Comparison of ENCODE assay signal across 12 mouse cellular contexts in genomic region chr12:101875107-101875506, GRCm38 (mm10). TPM values are rescaled to one million over a fixed set of nuclear protein-coding genes. Genes with fewer than 3 reads are reported as not detected.
DNase-seq lines count a peak whose midpoint lies in the region; ATAC-seq and TF ChIP-seq lines count a peak whose summit lies in the region.
"Had no signal": no experiment of that assay in that cellular context is flagged by ENCODE, and none has a peak within 500 bp of the region (broad histone marks: within the 10 kb centered on the region; RNA-seq: fewer than 3 reads in every experiment).

No protein-coding gene starts in this region.

- ATAC-seq in hindbrain, embryonic 14.5 days (ENCODE audit: low FRiP score): no peak
- ATAC-seq in hindbrain, embryonic 13.5 days (ENCODE audit: low FRiP score): no peak
- ATAC-seq: forebrain, embryonic 13.5 days had no signal

- no peaks in the 10 kb centered on the region for H3K27me3 ChIP-seq in hindbrain, embryonic 14.5 days (ENCODE audit: control insufficient read depth, insufficient read depth, low read length)
- no peaks in the 10 kb centered on the region for H3K27me3 ChIP-seq in hindbrain, embryonic 13.5 days
- H3K27me3 ChIP-seq: forebrain, embryonic 13.5 days; megakaryocyte, embryonic 14.5 days had no signal

- H3K36me3 ChIP-seq in hindbrain, embryonic 14.5 days (replicated peaks; ENCODE audit: control insufficient read depth, insufficient read depth): peaks cover 45% of the 10 kb centered on the region
- H3K36me3 ChIP-seq in hindbrain, embryonic 13.5 days: peaks cover 41% of the 10 kb centered on the region
- peaks cover 1% of the 10 kb centered on the region; the same call in 1 of the 2 replicates for H3K36me3 ChIP-seq in ES-E14 (ENCODE audit: control insufficient read depth, insufficient read depth, low read length, poor library complexity, severe bottlenecking)

- H3K9ac ChIP-seq in hindbrain, embryonic 14.5 days: no peak overlapping the region
- H3K9ac ChIP-seq in hindbrain, embryonic 13.5 days: no peak overlapping the region
- no peak overlapping the region for H3K9ac ChIP-seq in ES-E14 (ENCODE audit: insufficient read depth, low read depth, low read length, poor library complexity, severe bottlenecking)
- H3K9ac ChIP-seq: forebrain, embryonic 13.5 days had no signal

- H3K4me3 ChIP-seq in hindbrain, embryonic 14.5 days (replicated peaks; ENCODE audit: low read length): no peak overlapping the region
- H3K4me3 ChIP-seq in hindbrain, embryonic 13.5 days: no peak overlapping the region
- no peak overlapping the region for H3K4me3 ChIP-seq in ES-E14 (ENCODE audit: insufficient read depth in 1 of 2, low read depth in 1 of 2, low read length in 2 of 2, poor library complexity in 1 of 2, severe bottlenecking in 1 of 2)
- H3K4me3 ChIP-seq: forebrain, embryonic 13.5 days; megakaryocyte, embryonic 14.5 days had no signal

- 49% methylated on average over 1 of the region's 1 CpGs for WGBS in hindbrain, embryonic 14.5 days
- WGBS in hindbrain, embryonic 13.5 days: 68% methylated on average over 1 of the region's 1 CpGs

- H3K4me2 ChIP-seq in hindbrain, embryonic 14.5 days (replicated peaks): no peak overlapping the region
- no peak overlapping the region for H3K4me2 ChIP-seq in hindbrain, embryonic 13.5 days
- H3K4me2 ChIP-seq: forebrain, embryonic 13.5 days had no signal

- in situ Hi-C loops in ES-E14 (cut with MboI; ENCODE audit: low sequenced_read_pairs in 2 of 2, unreplicated experiment in 2 of 2): no loop called here

- no peaks in the 10 kb centered on the region for H3K9me3 ChIP-seq in hindbrain, embryonic 14.5 days (ENCODE audit: control insufficient read depth, low read length)
- H3K9me3 ChIP-seq in hindbrain, embryonic 13.5 days: no peaks in the 10 kb centered on the region
- no peaks in the 10 kb centered on the region for H3K9me3 ChIP-seq in ES-E14 (ENCODE audit: control insufficient read depth, insufficient read depth, low read depth, low read length)
- H3K9me3 ChIP-seq: forebrain, embryonic 13.5 days; megakaryocyte, embryonic 14.5 days had no signal

- peak; percentile 83 for DNase-seq in hindbrain, embryonic 14.5 days (ENCODE audit: low spot score)
- peak; percentile 83 for DNase-seq in 3T3-L1 (ENCODE audit: low read depth, low spot score)
- DNase-seq in ES-E14 (ENCODE audit: low read depth, low spot score): peak; percentile 43
- DNase-seq in fibroblast of lung, adult 2 months (ENCODE audit: low read depth): peak; percentile 40
- DNase-seq in right cerebral cortex, postnatal 10 days (ENCODE audit: low spot score in 2 of 2): no peak
- no peak for DNase-seq in right cerebral cortex, postnatal 4 days
- no peak for DNase-seq in adrenal gland, adult 8-10 months
- DNase-seq: adrenal gland, postnatal 10 days; kidney, postnatal 10 days had no signal

- H3K27ac ChIP-seq in hindbrain, embryonic 14.5 days: no peak overlapping the region
- H3K27ac ChIP-seq in hindbrain, embryonic 13.5 days: no peak overlapping the region
- H3K27ac ChIP-seq in ES-E14 (ENCODE audit: insufficient read depth, low read depth, low read length, poor library complexity, severe bottlenecking): no peak overlapping the region
- H3K27ac ChIP-seq: forebrain, embryonic 13.5 days had no signal

- H3K4me1 ChIP-seq in hindbrain, embryonic 14.5 days (replicated peaks; ENCODE audit: control insufficient read depth, insufficient read depth, low read length): no peaks in the 10 kb centered on the region
- no peaks in the 10 kb centered on the region for H3K4me1 ChIP-seq in hindbrain, embryonic 13.5 days (replicated peaks)
- H3K4me1 ChIP-seq in ES-E14 (ENCODE audit: control insufficient read depth in 2 of 2, insufficient read depth in 2 of 2, low read length in 2 of 2, poor library complexity in 1 of 2): no peaks in the 10 kb centered on the region
- H3K4me1 ChIP-seq: forebrain, embryonic 13.5 days; megakaryocyte, embryonic 14.5 days had no signal

TF ChIP-seq in ES-E14, 5 proteins besides CTCF, POLR2A, EP300 and RAD21:
- TF ChIP-seq HCFC1 (IDR thresholded peaks at IDR 0.05; ENCODE audit: borderline replicate concordance, insufficient read depth, low read length) (no peak), ZNF384 (IDR thresholded peaks at IDR 0.05; ENCODE audit: low read depth, low read length) (peak; percentile 92)

RNA-seq across cellular contexts. Expression of gene Trip11, which starts 38.0 kb away (rescaled TPM):
- 20.9 and 23.9 TPM in 2 replicates for polyA plus RNA-seq in hindbrain, embryonic 14.5 days (2014; fragmentation: Nextera tagmentation; extraction: Ambion mirVana)
- polyA plus RNA-seq in hindbrain, embryonic 13.5 days (2015; fragmentation: Nextera tagmentation; extraction: Ambion mirVana): 25.3 and 27.2 TPM in 2 replicates
- total RNA-seq in ES-E14 (2012; rRNA removed): 15.7 and 16.4 TPM in 2 replicates
- 10 to 100 TPM; 38.7 to 43.5 (median 39.6) TPM for total RNA-seq in adrenal gland, adult 8-10 months (2022)

RNA-seq across cellular contexts. Expression of gene Fbln5, which starts 56.3 kb away (rescaled TPM):
- 15.1 and 15.7 TPM in 2 replicates for polyA plus RNA-seq in hindbrain, embryonic 14.5 days (2014; fragmentation: Nextera tagmentation; extraction: Ambion mirVana)
- 5.6 and 7.6 TPM in 2 replicates for polyA plus RNA-seq in hindbrain, embryonic 13.5 days (2015; fragmentation: Nextera tagmentation; extraction: Ambion mirVana)
- total RNA-seq in ES-E14 (2012; rRNA removed): 0.63 and 0.76 TPM in 2 replicates
- 10 to 100 TPM; 37.6 to 66.7 (median 58.3) TPM for total RNA-seq in adrenal gland, adult 8-10 months (2022)

Comparison
In these comparisons a context has a peak if more than half of its experiments do, and no peak if none do; other contexts are left out.
1. DNase-seq: peak in hindbrain, embryonic 14.5 days (single experiment), 3T3-L1 (single experiment), ES-E14 (single experiment) and fibroblast of lung, adult 2 months (single experiment); none in right cerebral cortex, postnatal 10 days (0 of 2), right cerebral cortex, postnatal 4 days (single experiment) and adrenal gland, adult 8-10 months (single experiment).
2. RNA of gene Fbln5, which starts 56.3 kb away (total RNA-seq): 37.6 to 66.7 TPM in adrenal gland, adult 8-10 months; 0.63 to 0.76 TPM in ES-E14; every median in the first group is over 10 times any median in the second.